Mouse (Mus musculus) liver, adult 2 months (tissue): Measurements from ENCODE around the gene Tox3. TPM values are rescaled to one million over a fixed set of nuclear protein-coding genes. Genes with fewer than 3 reads are reported as not detected.

Source experiments
- DNase-seq: peaks from one replicate; pipeline ENCODE4 v3.0.0-alpha.2; 2011; ENCODE audit warnings: low read depth, low spot score; ENCODE audit errors: extremely low read depth
- H3K27ac ChIP-seq: fragments of 200-500 bp; replicated peaks from 2 replicates; pipeline ENCODE4 v1.5.1; 2012; ENCODE audit warnings: low read depth, mild to moderate bottlenecking, control low read depth, inconsistent platforms, low read length; ENCODE audit not compliant: insufficient read depth
- H3K27me3 ChIP-seq: fragments of 200-500 bp; 2 replicates; pipeline ENCODE4 v1.6.1; 2012; ENCODE audit warnings: mild to moderate bottlenecking, moderate library complexity, low read length, inconsistent platforms; ENCODE audit not compliant: control insufficient read depth, insufficient read depth
- H3K36me3 ChIP-seq: fragments of 200-500 bp; 2 replicates; pipeline ENCODE4 v1.6.1; 2012; ENCODE audit warnings: low read length, inconsistent platforms; ENCODE audit not compliant: control insufficient read depth, insufficient read depth
- H3K4me1 ChIP-seq: fragments of 200-500 bp; 2 replicates; pipeline ENCODE4 v1.6.1; 2011; ENCODE audit warnings: low read length; ENCODE audit not compliant: control insufficient read depth, insufficient read depth
- H3K4me3 ChIP-seq: fragments of 200-500 bp; 2 replicates; pipeline ENCODE4 v1.5.1; 2011; ENCODE audit warnings: low read depth, mild to moderate bottlenecking, control low read depth, low read length, moderate library complexity; ENCODE audit not compliant: insufficient read depth
- H3K79me2 ChIP-seq: fragments of 200-500 bp; 2 replicates; pipeline ENCODE4 v1.6.1; 2012; ENCODE audit warnings: inconsistent platforms, mild to moderate bottlenecking, low read length, moderate library complexity; ENCODE audit not compliant: control insufficient read depth, insufficient read depth
- H3K9ac ChIP-seq: fragments of 200-500 bp; 2 replicates; pipeline ENCODE4 v1.6.1; 2012; ENCODE audit warnings: low read depth, mild to moderate bottlenecking, control low read depth, inconsistent platforms, low read length
- CTCF ChIP-seq: fragments of 200-500 bp; IDR thresholded peaks from 2 replicates; pipeline ENCODE4 v1.5.1; 2011; ENCODE audit warnings: low read depth, low read length, control low read depth
- POLR2A ChIP-seq: fragments of 200-500 bp; IDR thresholded peaks from 2 replicates; pipeline ENCODE4 v1.6.1; 2011; ENCODE audit warnings: low read length, control low read depth; ENCODE audit not compliant: insufficient read depth; ENCODE audit errors: extremely low read depth
- WGBS: fragments of 180-500 bp; shearing (Covaris S2); methylation state at CpG from one replicate; pipeline ENCODE4 v1.1.7; 2018; 5-methylcytosine and 5-hydroxymethylcytosine counted together
- polyA plus RNA-seq: library from polyadenylated mRNA; depleted of rRNA; stranded (reverse); fragments of >200 nt; gene quantifications from 2 replicates; pipeline ENCODE4 v1.2.3, GENCODE M21; 2012
- total RNA-seq: library from RNA; depleted of rRNA; stranded (reverse); fragments of >200 nt; gene quantifications from 2 replicates; pipeline ENCODE4 v1.2.3, GENCODE M21; 2014

Tox3 gene
- total and polyA plus RNA-seq, 2 experiments = 0.07 TPM; not detected in 1

DNA sequence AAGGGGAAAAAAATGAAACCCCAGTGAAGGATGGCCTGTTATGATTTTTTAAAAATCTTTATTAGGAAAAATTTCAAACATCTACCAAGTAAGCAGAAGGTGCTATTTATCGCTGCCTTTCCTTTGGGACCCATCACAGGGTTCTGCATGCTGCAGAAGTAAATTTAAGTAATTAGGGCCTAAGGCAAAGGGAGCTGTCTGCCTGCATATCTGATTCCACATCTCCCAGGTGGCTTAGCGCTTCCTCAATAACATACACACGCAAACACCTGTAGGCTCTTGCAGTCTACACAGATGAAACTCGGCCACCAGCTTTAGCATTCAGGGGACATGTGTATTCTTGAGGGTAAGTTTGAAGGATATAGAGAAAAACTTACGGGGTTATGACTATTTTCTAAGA, 104.2 kb downstream of the Tox3 start:
- Histone ChIP-seq H3K27ac (no peak overlapping the region), H3K79me2 (no peaks in the 10 kb centered on the region), H3K4me3 (no peak overlapping the region), H3K4me1 (no peaks in the 10 kb centered on the region), H3K9ac (no peak overlapping the region), H3K36me3 (no peaks in the 10 kb centered on the region), H3K27me3 (no peaks in the 10 kb centered on the region)
- 92% methylated on average over 5 of the region's 5 CpGs for WGBS
- TF ChIP-seq POLR2A (no peak), CTCF (no peak)
- DNase-seq = no peak

DNA sequence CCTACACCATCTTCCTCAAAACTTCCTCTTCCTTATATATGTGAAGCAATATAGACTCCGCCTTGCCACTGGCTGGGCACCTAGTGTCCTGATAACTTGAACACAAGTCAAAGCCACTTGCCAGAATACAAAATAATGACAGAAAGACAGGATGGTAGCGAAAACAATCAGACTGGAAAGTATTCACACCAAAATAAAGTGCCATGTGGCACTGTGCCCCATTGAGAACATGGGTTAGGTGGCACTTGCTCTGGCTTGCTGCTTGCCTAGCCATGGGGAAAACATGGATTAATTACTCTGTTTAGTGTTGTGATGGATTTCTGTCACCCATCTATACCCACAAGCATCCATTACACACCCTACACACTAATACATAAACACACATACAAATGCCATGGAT, 105.8 kb downstream of the Tox3 start:
- TF ChIP-seq CTCF = no peak
- no peak overlapping the region for H3K27ac ChIP-seq
- DNase-seq = no peak
- no peak overlapping the region for H3K9ac ChIP-seq
- H3K4me1 ChIP-seq = no peaks in the 10 kb centered on the region
- H3K79me2 ChIP-seq = no peaks in the 10 kb centered on the region
- no peaks in the 10 kb centered on the region for H3K36me3 ChIP-seq
- 83% methylated on average over 2 of the region's 2 CpGs for WGBS
- H3K27me3 ChIP-seq = no peaks in the 10 kb centered on the region
- H3K4me3 ChIP-seq = no peak overlapping the region

DNA sequence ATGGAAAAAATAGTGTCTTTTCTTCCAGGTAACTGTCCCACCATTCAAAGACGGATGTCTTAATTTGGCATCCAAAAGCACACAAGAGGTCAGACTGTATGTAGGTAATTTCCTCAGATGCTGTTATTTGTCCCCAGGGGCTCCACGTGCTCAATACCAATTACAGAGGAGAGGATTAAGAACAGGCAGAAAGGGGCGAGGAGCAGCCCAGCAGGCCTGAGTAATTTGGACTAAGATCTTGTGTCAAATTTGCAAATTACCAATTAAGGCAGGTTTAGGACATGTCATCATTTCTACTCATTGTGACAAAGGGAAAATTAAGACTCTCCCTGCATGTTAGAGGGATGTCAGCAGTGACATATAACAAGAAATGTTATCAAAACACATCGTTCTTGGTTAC, 106.7 kb downstream of the Tox3 start:
- Histone ChIP-seq H3K79me2 (no peaks in the 10 kb centered on the region), H3K4me1 (no peaks in the 10 kb centered on the region)
- 80% methylated on average over 4 of the region's 4 CpGs for WGBS

DNA sequence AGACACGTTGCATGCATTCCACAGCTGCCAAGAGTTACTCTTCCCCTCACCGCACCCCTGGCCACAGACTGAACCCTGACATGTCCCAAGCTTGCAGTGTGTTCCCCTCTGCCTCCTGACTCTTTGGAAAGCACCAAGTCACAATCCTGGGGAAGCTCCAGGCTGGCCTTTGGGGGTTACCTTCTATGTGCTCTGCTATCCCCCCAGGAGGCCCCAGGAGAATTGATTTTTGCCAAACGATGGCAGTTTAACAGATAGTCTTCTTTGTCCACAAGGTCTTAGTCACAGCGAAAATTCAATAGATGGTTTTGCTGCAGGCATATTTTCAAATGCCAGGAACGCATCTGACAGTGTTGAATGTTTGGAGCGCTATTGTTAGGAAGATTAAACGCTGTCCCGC, 115.6 kb downstream of the Tox3 start:
- no peaks in the 10 kb centered on the region for H3K36me3 ChIP-seq
- no peak overlapping the region for H3K4me3 ChIP-seq
- TF ChIP-seq POLR2A (no peak), CTCF (no peak)
- H3K4me1 ChIP-seq = no peaks in the 10 kb centered on the region
- no peak overlapping the region for H3K9ac ChIP-seq
- no peaks in the 10 kb centered on the region for H3K27me3 ChIP-seq
- no peak for DNase-seq
- no peak overlapping the region for H3K27ac ChIP-seq
- H3K79me2 ChIP-seq = no peaks in the 10 kb centered on the region
- WGBS = 62% methylated on average over 8 of the region's 8 CpGs

More for the DNA sequence above, 106.7 kb downstream of the Tox3 start:
- no peak overlapping the region for H3K4me3 ChIP-seq
- no peak overlapping the region for H3K27ac ChIP-seq
- no peaks in the 10 kb centered on the region for H3K27me3 ChIP-seq
- no peak overlapping the region for H3K9ac ChIP-seq
- no peak for DNase-seq
- no peaks in the 10 kb centered on the region for H3K36me3 ChIP-seq
- no peak for TF ChIP-seq POLR2A
- no peak for TF ChIP-seq CTCF

DNA sequence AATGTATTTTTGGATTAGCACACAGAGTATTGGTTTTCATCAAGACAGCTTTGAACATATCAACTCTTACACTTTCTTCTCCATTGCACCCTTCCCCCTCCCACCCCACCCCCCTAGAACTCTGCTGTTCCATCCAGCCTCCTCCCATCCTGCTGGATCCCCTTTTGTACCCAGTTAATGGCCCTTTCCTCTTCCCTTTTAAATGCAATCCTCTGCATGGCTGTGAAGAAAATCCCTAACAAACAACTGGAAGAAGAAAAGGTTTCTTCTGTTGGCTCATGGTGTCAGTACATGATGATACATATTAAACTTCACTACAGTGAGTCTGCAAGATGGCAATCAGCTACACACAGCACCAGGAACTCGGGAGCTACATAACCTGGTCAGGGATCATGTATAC, 124.0 kb downstream of the Tox3 start:
- 66% methylated on average over 1 of the region's 1 CpGs for WGBS
- Histone ChIP-seq H3K79me2 (no peaks in the 10 kb centered on the region), H3K36me3 (no peaks in the 10 kb centered on the region), H3K27me3 (no peaks in the 10 kb centered on the region), H3K4me1 (no peaks in the 10 kb centered on the region), H3K4me3 (no peak overlapping the region), H3K27ac (no peak overlapping the region), H3K9ac (no peak overlapping the region)
- TF ChIP-seq CTCF (no peak), POLR2A (no peak)
- DNase-seq = no peak

DNA sequence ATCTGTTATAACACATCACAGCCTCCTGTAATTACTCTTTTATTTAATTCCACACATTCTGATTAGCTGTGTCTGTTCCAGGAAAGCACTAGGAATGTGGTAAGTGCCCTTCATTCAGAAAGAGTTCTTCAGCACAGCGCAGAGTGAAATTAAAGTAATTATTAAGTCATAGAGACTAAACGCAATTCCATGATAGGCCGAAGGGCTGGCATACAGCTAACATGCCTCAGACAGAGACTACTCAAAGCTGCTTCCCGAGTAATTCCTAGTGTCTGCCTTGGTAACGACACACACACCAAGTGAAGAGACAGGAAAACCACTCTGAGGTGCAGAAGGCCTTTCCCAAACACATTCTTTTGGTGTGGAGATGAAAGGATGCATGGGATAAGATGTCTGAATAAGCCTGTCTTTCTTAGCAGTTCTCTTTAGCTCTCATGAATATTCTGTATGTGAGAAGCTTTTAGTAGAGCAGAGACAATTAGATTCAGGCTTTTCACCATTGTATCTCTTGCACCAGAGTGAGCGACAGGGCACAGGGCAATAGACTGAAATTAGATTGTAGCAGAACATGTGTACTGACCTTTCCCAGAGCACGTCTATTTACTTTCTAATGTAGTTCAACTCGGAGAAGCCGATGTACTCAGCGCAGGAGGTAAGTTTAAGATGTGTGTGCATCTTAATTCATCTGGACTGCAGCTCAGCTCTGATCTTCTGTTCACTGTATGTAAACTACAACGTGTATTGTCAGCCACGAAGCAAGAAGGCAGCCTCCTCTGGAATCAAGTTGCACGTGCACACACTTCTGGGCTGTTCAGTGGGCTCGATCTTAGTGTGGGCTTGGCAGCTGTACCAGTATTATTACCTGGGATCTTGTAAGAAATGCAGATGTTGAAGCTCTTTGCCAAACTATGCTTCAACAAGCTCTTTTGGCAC, 138.8 kb downstream of the Tox3 start:
- Histone ChIP-seq H3K79me2 (no peaks in the 10 kb centered on the region), H3K4me3 (no peak overlapping the region), H3K4me1 (no peaks in the 10 kb centered on the region), H3K27ac (no peak overlapping the region), H3K36me3 (no peaks in the 10 kb centered on the region), H3K9ac (no peak overlapping the region), H3K27me3 (no peaks in the 10 kb centered on the region)
- DNase-seq = no peak
- no peak for TF ChIP-seq CTCF
- no peak for TF ChIP-seq POLR2A
- WGBS = 82% methylated on average over 14 of the region's 14 CpGs
